Mouse (Mus musculus): ENCODE measurements around the gene Mrpl21. TPM values are rescaled to one million over a fixed set of nuclear protein-coding genes. Genes with fewer than 3 reads are reported as not detected.

Mrpl21 gene
- 83.3 and 100 TPM in 2 replicates for total RNA-seq (2017)

GRCm38 (mm10) chr19:3282572-3283467 lies at the start of gene Mrpl21, which contains the start of gene Ighmbp2:
Mrpl21 (plus strand) TSS chr19:3282901.
Ighmbp2 (minus strand) TSS chr19:3283017.
- ATAC-seq (replicated peaks; ENCODE audit: low read depth, poor library complexity, severe bottlenecking): peak; percentile 95

- ATAC-seq (replicated peaks; ENCODE audit: low read depth, poor library complexity, severe bottlenecking): no peak
Observed at GRCm38 (mm10) chr19:3260016-3260415, 22.7 kb upstream of the Mrpl21 start.

- no peak for ATAC-seq (replicated peaks; ENCODE audit: low read depth, poor library complexity, severe bottlenecking)
Observed at GRCm38 (mm10) chr19:3260591-3260990, 22.1 kb upstream of the Mrpl21 start.

- ATAC-seq (replicated peaks; ENCODE audit: low read depth, poor library complexity, severe bottlenecking): no peak
Observed at GRCm38 (mm10) chr19:3261336-3261735, 21.4 kb upstream of the Mrpl21 start.

GRCm38 (mm10) chr19:3261764-3262525 lies 20.8 kb upstream of the Mrpl21 start:
- ATAC-seq (replicated peaks; ENCODE audit: low read depth, poor library complexity, severe bottlenecking): no peak

GRCm38 (mm10) chr19:3264348-3264747 lies 18.4 kb upstream of the Mrpl21 start:
- ATAC-seq (replicated peaks; ENCODE audit: low read depth, poor library complexity, severe bottlenecking): no peak

GRCm38 (mm10) chr19:3265180-3265579 lies 17.5 kb upstream of the Mrpl21 start:
- ATAC-seq (replicated peaks; ENCODE audit: low read depth, poor library complexity, severe bottlenecking): no peak

- no peak for ATAC-seq (replicated peaks; ENCODE audit: low read depth, poor library complexity, severe bottlenecking)
Observed at GRCm38 (mm10) chr19:3266136-3266535, 16.6 kb upstream of the Mrpl21 start.

GRCm38 (mm10) chr19:3266676-3267075 lies 16.0 kb upstream of the Mrpl21 start:
- ATAC-seq (replicated peaks; ENCODE audit: low read depth, poor library complexity, severe bottlenecking): no peak

GRCm38 (mm10) chr19:3267340-3267739 lies 15.4 kb upstream of the Mrpl21 start:
- ATAC-seq (replicated peaks; ENCODE audit: low read depth, poor library complexity, severe bottlenecking): no peak

GRCm38 (mm10) chr19:3268218-3268980 lies 14.3 kb upstream of the Mrpl21 start:
- no peak for ATAC-seq (replicated peaks; ENCODE audit: low read depth, poor library complexity, severe bottlenecking)

- ATAC-seq (replicated peaks; ENCODE audit: low read depth, poor library complexity, severe bottlenecking): no peak
Observed at GRCm38 (mm10) chr19:3269279-3269678, 13.4 kb upstream of the Mrpl21 start.

GRCm38 (mm10) chr19:3269803-3270202 lies 12.9 kb upstream of the Mrpl21 start:
- ATAC-seq (replicated peaks; ENCODE audit: low read depth, poor library complexity, severe bottlenecking): no peak

GRCm38 (mm10) chr19:3271366-3271765 lies 11.3 kb upstream of the Mrpl21 start:
- no peak for ATAC-seq (replicated peaks; ENCODE audit: low read depth, poor library complexity, severe bottlenecking)

GRCm38 (mm10) chr19:3273331-3273730 lies 9.4 kb upstream of the Mrpl21 start:
- no peak for ATAC-seq (replicated peaks; ENCODE audit: low read depth, poor library complexity, severe bottlenecking)

- no peak for ATAC-seq (replicated peaks; ENCODE audit: low read depth, poor library complexity, severe bottlenecking)
Observed at GRCm38 (mm10) chr19:3275744-3276365, 6.8 kb upstream of the Mrpl21 start.

- no peak for ATAC-seq (replicated peaks; ENCODE audit: low read depth, poor library complexity, severe bottlenecking)
Observed at GRCm38 (mm10) chr19:3281886-3282285, 815 bp upstream of the Mrpl21 start.

GRCm38 (mm10) chr19:3289006-3289405 lies 6.3 kb downstream of the Mrpl21 start:
- ATAC-seq (replicated peaks; ENCODE audit: low read depth, poor library complexity, severe bottlenecking): no peak

- ATAC-seq (replicated peaks; ENCODE audit: low read depth, poor library complexity, severe bottlenecking): peak; percentile 93
Observed at GRCm38 (mm10) chr19:3292028-3292427, 9.3 kb downstream of the Mrpl21 start.

- no peak for ATAC-seq (replicated peaks; ENCODE audit: low read depth, poor library complexity, severe bottlenecking)
Observed at GRCm38 (mm10) chr19:3292993-3293392, 10.3 kb downstream of the Mrpl21 start.

Data from common myeloid progenitor, adult 5-6 weeks (primary cell).